Mouse (Mus musculus): ENCODE measurements around the gene Zbtb20.

DNA sequence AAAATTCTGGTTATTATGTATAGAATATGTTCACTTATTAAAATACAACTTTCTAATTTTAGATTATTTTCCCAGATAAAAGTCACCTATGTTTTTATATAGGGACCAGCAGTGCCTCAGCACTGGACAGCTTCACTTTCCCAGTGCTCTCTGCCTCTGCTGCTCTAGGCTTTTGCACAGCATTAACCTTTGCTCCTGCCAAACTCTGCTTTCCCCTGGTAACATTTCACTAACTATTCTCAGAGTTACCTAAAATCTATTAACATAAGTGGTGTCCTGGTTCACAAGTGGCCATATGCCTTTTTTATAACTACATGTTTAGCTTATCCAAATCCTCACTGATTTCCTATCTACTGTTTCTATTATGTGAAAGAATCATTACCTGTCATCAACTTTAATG, 169.9 kb downstream of the Zbtb20 start:
- no peak for TF ChIP-seq CTCF (IDR thresholded peaks at IDR 0.05; ENCODE audit: low read depth)
- TF ChIP-seq EP300 (IDR thresholded peaks at IDR 0.05; ENCODE audit: low read depth): no peak

Data from liver, embryonic 14.5 days (tissue).